Mouse (Mus musculus): ENCODE measurements around the gene D8Ertd738e. TPM values are rescaled to one million over a fixed set of nuclear protein-coding genes. Genes with fewer than 3 reads are reported as not detected.
A peak's percentile ranks its signal among the peaks of the same experiment; 100 is the strongest.
"Not testable (repeated sequence)": the region's sequence is repeated elsewhere in the genome, so short reads cannot be mapped to it uniquely, and the experiment has no call there.

D8Ertd738e gene
- 301 and 323 TPM in 2 replicates for polyA plus RNA-seq (2014; fragmentation: Nextera tagmentation; extraction: Ambion mirVana)

- DNase-seq (ENCODE audit: low spot score) (peak; percentile 91), ATAC-seq (ENCODE audit: insufficient read depth, low FRiP score, low TSS enrichment) (peak; percentile 92)
- Histone ChIP-seq H3K27ac (ENCODE audit: low read depth, low read length) (no peak within 1 kb of the TSS), H3K27me3 (ENCODE audit: control insufficient read depth, insufficient read depth, low read length) (no peaks in the 10 kb centered on the region), H3K9ac (ENCODE audit: low read length) (peak within 1 kb of the TSS; percentile 78), H3K9me3 (ENCODE audit: control insufficient read depth, low read length) (no peaks in the 10 kb centered on the region), H3K4me3 (ENCODE audit: low read depth, low read length) (peak within 1 kb of the TSS; percentile 83), H3K36me3 (ENCODE audit: control insufficient read depth, insufficient read depth, low read length) (peaks cover 22% of the 10 kb centered on the region), H3K4me1 (ENCODE audit: control insufficient read depth, insufficient read depth, low read length) (no peaks in the 10 kb centered on the region), H3K4me2 (ENCODE audit: low read depth) (peak within 1 kb of the TSS; percentile 69)
- 4% methylated on average over 52 of the region's 52 CpGs for whole genome bisulfite sequencing
These were observed at the start of gene D8Ertd738e for GRCm38 (mm10) chr8:84249257-84250170. Gene D8Ertd738e, minus strand, starts transcription at chr8:84249719.

- no peak for DNase-seq (ENCODE audit: low spot score)
- Histone ChIP-seq H3K27me3 (ENCODE audit: control insufficient read depth, insufficient read depth, low read length) (no peaks in the 10 kb centered on the region), H3K4me3 (ENCODE audit: low read depth, low read length) (no peak overlapping the region), H3K9ac (ENCODE audit: low read length) (no peak overlapping the region), H3K9me3 (ENCODE audit: control insufficient read depth, low read length) (no peaks in the 10 kb centered on the region), H3K4me2 (ENCODE audit: low read depth) (no peak overlapping the region), H3K27ac (ENCODE audit: low read depth, low read length) (no peak overlapping the region), H3K36me3 (ENCODE audit: control insufficient read depth, insufficient read depth, low read length) (no peaks in the 10 kb centered on the region), H3K4me1 (ENCODE audit: control insufficient read depth, insufficient read depth, low read length) (no peaks in the 10 kb centered on the region)
- ATAC-seq (ENCODE audit: insufficient read depth, low FRiP score, low TSS enrichment) = no peak
- WGBS = 76% methylated on average over 5 of the region's 5 CpGs
These were observed 47.7 kb upstream of the D8Ertd738e start for GRCm38 (mm10) chr8:84297029-84297785.

DNA sequence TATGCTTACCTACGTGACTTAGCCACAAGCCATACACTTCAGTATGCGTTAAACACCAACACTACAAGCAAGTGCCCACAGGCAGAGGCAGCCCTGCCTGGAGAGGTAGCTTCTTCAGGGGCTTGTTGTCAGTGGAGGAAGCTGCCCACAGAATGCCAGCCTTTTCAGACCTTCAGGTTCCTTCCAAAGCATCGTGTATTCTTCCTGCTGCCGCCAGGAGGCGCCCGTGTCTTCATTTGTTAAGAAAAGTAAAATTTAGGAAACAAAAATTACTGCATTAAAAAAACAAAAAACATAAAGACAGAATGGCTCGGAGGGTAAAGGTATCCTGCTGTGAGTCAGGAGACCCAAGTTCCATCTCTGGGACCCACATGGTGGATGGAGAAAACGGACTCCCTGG is 42.2 kb upstream of the D8Ertd738e start:
- ATAC-seq (ENCODE audit: insufficient read depth, low FRiP score, low TSS enrichment) = no peak
- no peak overlapping the region for H3K4me3 ChIP-seq (ENCODE audit: low read depth, low read length)
- H3K27ac ChIP-seq (ENCODE audit: low read depth, low read length) = no peak overlapping the region
- no peak overlapping the region for H3K9ac ChIP-seq (ENCODE audit: low read length)
- no peaks in the 10 kb centered on the region for H3K9me3 ChIP-seq (ENCODE audit: control insufficient read depth, low read length)
- no peaks in the 10 kb centered on the region for H3K27me3 ChIP-seq (ENCODE audit: control insufficient read depth, insufficient read depth, low read length)
- no peaks in the 10 kb centered on the region for H3K4me1 ChIP-seq (ENCODE audit: control insufficient read depth, insufficient read depth, low read length)
- no peak overlapping the region for H3K4me2 ChIP-seq (ENCODE audit: low read depth)
- no peaks in the 10 kb centered on the region for H3K36me3 ChIP-seq (ENCODE audit: control insufficient read depth, insufficient read depth, low read length)
- DNase-seq (ENCODE audit: low spot score) = peak; percentile 66
- 25% methylated on average over 8 of the region's 8 CpGs for WGBS

DNA sequence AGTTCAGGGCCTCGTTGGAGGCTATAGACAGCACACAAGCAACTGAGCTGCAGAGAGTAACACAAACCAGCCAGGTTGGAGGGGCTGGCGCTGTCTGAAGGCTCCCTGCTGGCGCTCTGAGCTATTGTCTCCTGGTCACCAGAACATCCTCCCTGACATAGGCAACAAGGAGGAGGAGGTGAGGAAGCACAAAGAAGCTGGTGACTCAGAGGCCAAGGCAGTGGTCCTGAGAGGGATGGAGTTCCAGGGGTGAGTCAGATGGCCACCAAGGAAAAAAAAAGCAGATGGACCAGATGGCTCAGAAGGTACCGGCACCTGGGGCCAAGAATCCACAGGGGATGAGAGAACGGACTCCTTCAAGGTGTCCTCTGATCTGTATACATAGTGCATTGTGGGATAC is 41.6 kb upstream of the D8Ertd738e start:
- DNase-seq (ENCODE audit: low spot score) (no peak), ATAC-seq (ENCODE audit: insufficient read depth, low FRiP score, low TSS enrichment) (no peak)
- Histone ChIP-seq H3K27me3 (ENCODE audit: control insufficient read depth, insufficient read depth, low read length) (no peaks in the 10 kb centered on the region), H3K36me3 (ENCODE audit: control insufficient read depth, insufficient read depth, low read length) (no peaks in the 10 kb centered on the region), H3K4me1 (ENCODE audit: control insufficient read depth, insufficient read depth, low read length) (no peaks in the 10 kb centered on the region), H3K9me3 (ENCODE audit: control insufficient read depth, low read length) (no peaks in the 10 kb centered on the region), H3K27ac (ENCODE audit: low read depth, low read length) (no peak overlapping the region), H3K4me2 (ENCODE audit: low read depth) (no peak overlapping the region), H3K4me3 (ENCODE audit: low read depth, low read length) (no peak overlapping the region), H3K9ac (ENCODE audit: low read length) (no peak overlapping the region)
- 73% methylated on average over 5 of the region's 5 CpGs for WGBS

GRCm38 (mm10) chr8:84288892-84289291 is 39.4 kb upstream of the D8Ertd738e start:
- DNase-seq (ENCODE audit: low spot score) = peak; percentile 39
- Histone ChIP-seq H3K36me3 (ENCODE audit: control insufficient read depth, insufficient read depth, low read length) (no peaks in the 10 kb centered on the region), H3K27ac (ENCODE audit: low read depth, low read length) (no peak overlapping the region), H3K9me3 (ENCODE audit: control insufficient read depth, low read length) (no peaks in the 10 kb centered on the region), H3K9ac (ENCODE audit: low read length) (no peak overlapping the region), H3K27me3 (ENCODE audit: control insufficient read depth, insufficient read depth, low read length) (no peaks in the 10 kb centered on the region), H3K4me2 (ENCODE audit: low read depth) (no peak overlapping the region), H3K4me1 (ENCODE audit: control insufficient read depth, insufficient read depth, low read length) (no peaks in the 10 kb centered on the region), H3K4me3 (ENCODE audit: low read depth, low read length) (no peak overlapping the region)
- WGBS = 62% methylated on average over 2 of the region's 2 CpGs
- no peak for ATAC-seq (ENCODE audit: insufficient read depth, low FRiP score, low TSS enrichment)

- not testable (repeated sequence) for H3K4me3 ChIP-seq (ENCODE audit: low read depth, low read length); H3K4me1 ChIP-seq (ENCODE audit: control insufficient read depth, insufficient read depth, low read length); ATAC-seq (ENCODE audit: insufficient read depth, low FRiP score, low TSS enrichment); H3K27ac ChIP-seq (ENCODE audit: low read depth, low read length); H3K36me3 ChIP-seq (ENCODE audit: control insufficient read depth, insufficient read depth, low read length); H3K9me3 ChIP-seq (ENCODE audit: control insufficient read depth, low read length); H3K9ac ChIP-seq (ENCODE audit: low read length); H3K4me2 ChIP-seq (ENCODE audit: low read depth); H3K27me3 ChIP-seq (ENCODE audit: control insufficient read depth, insufficient read depth, low read length)
- WGBS = 59% methylated on average over 5 of the region's 5 CpGs
- DNase-seq (ENCODE audit: low spot score) = peak; percentile 27
These were observed 36.1 kb upstream of the D8Ertd738e start for GRCm38 (mm10) chr8:84285665-84286064.

- WGBS = 32% methylated on average over 9 of the region's 9 CpGs
- ATAC-seq (ENCODE audit: insufficient read depth, low FRiP score, low TSS enrichment) (no peak), DNase-seq (ENCODE audit: low spot score) (peak; percentile 50)
- H3K27ac ChIP-seq (ENCODE audit: low read depth, low read length) = no peak overlapping the region
- H3K4me1 ChIP-seq (ENCODE audit: control insufficient read depth, insufficient read depth, low read length) = no peaks in the 10 kb centered on the region
- no peak overlapping the region for H3K4me2 ChIP-seq (ENCODE audit: low read depth)
- no peak overlapping the region for H3K4me3 ChIP-seq (ENCODE audit: low read depth, low read length)
- no peaks in the 10 kb centered on the region for H3K36me3 ChIP-seq (ENCODE audit: control insufficient read depth, insufficient read depth, low read length)
- no peaks in the 10 kb centered on the region for H3K9me3 ChIP-seq (ENCODE audit: control insufficient read depth, low read length)
- no peak overlapping the region for H3K9ac ChIP-seq (ENCODE audit: low read length)
- H3K27me3 ChIP-seq (ENCODE audit: control insufficient read depth, insufficient read depth, low read length) = no peaks in the 10 kb centered on the region
These were observed 35.1 kb upstream of the D8Ertd738e start for GRCm38 (mm10) chr8:84284608-84285063.

GRCm38 (mm10) chr8:84280777-84281176 is 31.3 kb upstream of the D8Ertd738e start:
- H3K27me3 ChIP-seq (ENCODE audit: control insufficient read depth, insufficient read depth, low read length) = no peaks in the 10 kb centered on the region
- H3K4me2 ChIP-seq (ENCODE audit: low read depth) = no peak overlapping the region
- H3K9ac ChIP-seq (ENCODE audit: low read length) = no peak overlapping the region
- H3K27ac ChIP-seq (ENCODE audit: low read depth, low read length) = no peak overlapping the region
- H3K4me1 ChIP-seq (ENCODE audit: control insufficient read depth, insufficient read depth, low read length) = no peaks in the 10 kb centered on the region
- H3K9me3 ChIP-seq (ENCODE audit: control insufficient read depth, low read length) = no peaks in the 10 kb centered on the region
- DNase-seq (ENCODE audit: low spot score) (no peak), ATAC-seq (ENCODE audit: insufficient read depth, low FRiP score, low TSS enrichment) (no peak)
- WGBS = 83% methylated on average over 10 of the region's 10 CpGs
- H3K4me3 ChIP-seq (ENCODE audit: low read depth, low read length) = no peak overlapping the region
- H3K36me3 ChIP-seq (ENCODE audit: control insufficient read depth, insufficient read depth, low read length) = no peaks in the 10 kb centered on the region

Measured in neural tube, embryonic 11.5 days (tissue).